9 mouse cellular contexts compared by ENCODE assay signal in the genomic region with DNA sequence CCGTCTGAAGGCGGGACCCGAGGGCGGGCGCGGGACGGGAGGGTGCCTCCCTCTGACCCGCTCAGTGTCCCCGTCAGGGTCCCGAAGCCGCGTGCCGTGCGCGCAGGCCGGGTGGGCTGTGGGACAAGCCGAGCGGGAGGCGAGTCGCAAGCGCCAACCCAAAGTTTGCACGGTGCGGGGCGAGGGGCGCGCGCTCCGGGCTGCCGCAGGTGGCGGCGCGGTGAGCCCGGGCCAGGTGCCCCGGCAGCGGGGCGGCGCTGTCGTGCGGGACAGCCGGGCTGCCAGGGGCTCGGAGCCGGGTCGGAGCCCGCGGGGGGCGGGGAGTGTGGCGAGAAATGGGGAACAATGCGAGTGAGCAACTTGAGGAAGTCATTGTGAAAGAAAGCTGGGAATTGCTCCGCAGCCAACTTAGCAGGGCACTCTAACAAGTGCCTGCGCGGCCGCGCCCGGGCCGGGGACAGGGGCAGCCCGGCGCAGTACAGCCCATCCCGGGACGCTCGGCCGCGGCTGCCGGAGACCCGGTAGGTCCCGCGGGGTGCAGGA. TPM values are rescaled to one million over a fixed set of nuclear protein-coding genes. Genes with fewer than 3 reads are reported as not detected.
DNase-seq lines count a peak whose midpoint lies in the region; ATAC-seq and TF ChIP-seq lines count a peak whose summit lies in the region.
"Had no signal": no experiment of that assay in that cellular context is flagged by ENCODE, and none has a peak within 500 bp of the region (broad histone marks: within the 10 kb centered on the region; RNA-seq: fewer than 3 reads in every experiment).

No protein-coding gene starts in this region.

- no peak for TF ChIP-seq CTCF in lung, adult 2 months (IDR thresholded peaks at IDR 0.05; ENCODE audit: insufficient read depth, low read length)
- TF ChIP-seq CTCF in testis, adult 2 months (IDR thresholded peaks at IDR 0.05; ENCODE audit: control insufficient read depth, insufficient read depth, insufficient replicate concordance, low read depth, low read length) = no peak

- peak; percentile 59 for DNase-seq in forebrain, embryonic 10.5 days (ENCODE audit: extremely low spot score, low spot score)
- DNase-seq in kidney, postnatal 10 days = peak; percentile 58
- DNase-seq in lung, adult 2 months = peak; percentile 68

- peaks cover 10% of the 10 kb centered on the region for H3K36me3 ChIP-seq in erythroblast, embryonic 14.5 days (ENCODE audit: control insufficient read depth)
- no peaks in the 10 kb centered on the region for H3K36me3 ChIP-seq in forebrain, embryonic 10.5 days (replicated peaks)
- no peaks in the 10 kb centered on the region for H3K36me3 ChIP-seq in heart, embryonic 14.5 days (ENCODE audit: control insufficient read depth, insufficient read depth, low read length)
- no peaks in the 10 kb centered on the region for H3K36me3 ChIP-seq in neural tube, embryonic 13.5 days
- no peaks in the 10 kb centered on the region for H3K36me3 ChIP-seq in testis, adult 2 months (ENCODE audit: control insufficient read depth, insufficient read depth, low read length)

- ATAC-seq in erythroblast, adult 5-6 weeks (replicated peaks; ENCODE audit: low FRiP score, poor library complexity, severe bottlenecking) = no peak
- peak; percentile 71 for ATAC-seq in heart, embryonic 14.5 days (ENCODE audit: insufficient number of reproducible peaks, insufficient read depth, low FRiP score, low read depth)
- ATAC-seq in neural tube, embryonic 13.5 days (ENCODE audit: low read depth) = peak; percentile 78

- peak overlapping the region; percentile 85 for H3K27ac ChIP-seq in forebrain, embryonic 10.5 days
- H3K27ac ChIP-seq in heart, embryonic 14.5 days (replicated peaks in 1 of 2; ENCODE audit: control insufficient read depth in 1 of 2, insufficient read depth in 1 of 2, low read depth in 2 of 2, low read length in 2 of 2) = no peak overlapping the region
- H3K27ac ChIP-seq in neural tube, embryonic 13.5 days (replicated peaks) = no peak overlapping the region
- no peak overlapping the region for H3K27ac ChIP-seq in testis, adult 2 months (ENCODE audit: control insufficient read depth, insufficient read depth, low read depth, low read length)

- H3K4me1 ChIP-seq in erythroblast, embryonic 14.5 days (ENCODE audit: control insufficient read depth) = peaks cover 57% of the 10 kb centered on the region
- peaks cover 21% of the 10 kb centered on the region for H3K4me1 ChIP-seq in forebrain, embryonic 10.5 days
- H3K4me1 ChIP-seq in heart, embryonic 14.5 days (ENCODE audit: control insufficient read depth in 2 of 2, insufficient read depth in 2 of 2, low read length in 2 of 2) = peaks cover 0 to 2% of the 10 kb centered on the region in 2 experiments; a peak in 1 of 4 replicates
- H3K4me1 ChIP-seq in lung, adult 2 months (ENCODE audit: control insufficient read depth, insufficient read depth, low read length) = no peaks in the 10 kb centered on the region
- H3K4me1 ChIP-seq in neural tube, embryonic 13.5 days (replicated peaks) = peaks cover 20% of the 10 kb centered on the region
- peaks cover 13% of the 10 kb centered on the region for H3K4me1 ChIP-seq in testis, adult 2 months (ENCODE audit: control insufficient read depth, insufficient read depth, low read length)

- no peak for TF ChIP-seq POLR2A in lung, adult 2 months (IDR thresholded peaks at IDR 0.05; ENCODE audit: borderline replicate concordance, extremely low read depth, low read depth, low read length)
- TF ChIP-seq POLR2A in testis, adult 2 months (IDR thresholded peaks at IDR 0.05; ENCODE audit: control insufficient read depth, low read depth, low read length) = no peak

- no peaks in the 10 kb centered on the region for H3K9me3 ChIP-seq in erythroblast, embryonic 14.5 days (ENCODE audit: control insufficient read depth, low read length)
- H3K9me3 ChIP-seq in forebrain, embryonic 10.5 days = no peaks in the 10 kb centered on the region
- no peaks in the 10 kb centered on the region for H3K9me3 ChIP-seq in heart, embryonic 14.5 days (ENCODE audit: control insufficient read depth, low read length)
- H3K9me3 ChIP-seq in neural tube, embryonic 13.5 days = no peaks in the 10 kb centered on the region

- H3K4me2 ChIP-seq in heart, embryonic 14.5 days (ENCODE audit: low read length) = peak overlapping the region; percentile 99
- peak overlapping the region; percentile 98 for H3K4me2 ChIP-seq in neural tube, embryonic 13.5 days

- H3K9ac ChIP-seq in heart, embryonic 14.5 days (ENCODE audit: low read length) = peak overlapping the region; percentile 53
- H3K9ac ChIP-seq in neural tube, embryonic 13.5 days = peak overlapping the region; percentile 60

- H3K27me3 ChIP-seq in erythroblast, embryonic 14.5 days (ENCODE audit: control insufficient read depth) = peaks cover 14% of the 10 kb centered on the region
- peaks cover 74% of the 10 kb centered on the region for H3K27me3 ChIP-seq in forebrain, embryonic 10.5 days (ENCODE audit: poor library complexity, severe bottlenecking)
- peaks cover 58% of the 10 kb centered on the region for H3K27me3 ChIP-seq in heart, embryonic 14.5 days (ENCODE audit: control insufficient read depth, insufficient read depth, low read length)
- H3K27me3 ChIP-seq in neural tube, embryonic 13.5 days = peaks cover 67% of the 10 kb centered on the region
- H3K27me3 ChIP-seq in testis, adult 2 months (ENCODE audit: control insufficient read depth, insufficient read depth, low read length) = no peaks in the 10 kb centered on the region
- H3K27me3 ChIP-seq: CH12.LX had no signal

- H3K4me3 ChIP-seq in erythroblast, embryonic 14.5 days (replicated peaks) = peak overlapping the region; percentile 99
- peak overlapping the region; percentile 77 for H3K4me3 ChIP-seq in forebrain, embryonic 10.5 days
- H3K4me3 ChIP-seq in heart, embryonic 14.5 days (ENCODE audit: control insufficient read depth in 1 of 2, insufficient read depth in 1 of 2, low read depth in 1 of 2, low read length in 2 of 2) = peak overlapping the region; percentile 50 to 80
- H3K4me3 ChIP-seq in lung, adult 2 months (replicated peaks; ENCODE audit: extremely low read depth, low read depth, low read length) = peak overlapping the region; percentile 76
- peak overlapping the region; percentile 64 for H3K4me3 ChIP-seq in neural tube, embryonic 13.5 days
- H3K4me3 ChIP-seq in testis, adult 2 months (ENCODE audit: control insufficient read depth, low read depth, low read length) = peak overlapping the region; percentile 73

- WGBS in forebrain, embryonic 10.5 days = under 1% methylated on average over 65 of the region's 66 CpGs
- WGBS in heart, embryonic 14.5 days = under 1% methylated on average over 56 of the region's 66 CpGs
- under 1% methylated on average over 62 of the region's 66 CpGs for WGBS in lung, adult 2 months
- under 1% methylated on average over 64 of the region's 66 CpGs for WGBS in neural tube, embryonic 13.5 days

RNA-seq across cellular contexts. Expression of a gene that starts 1.1 kb away (rescaled TPM):
- polyA plus RNA-seq in erythroblast, embryonic 14.5 days (2012) = 6.6 and 7.2 TPM in 2 replicates
- 61.1 and 70.4 TPM in 2 replicates for total RNA-seq in erythroblast, adult 5-6 weeks (2015; ENCODE audit: low replicate concordance)
- total RNA-seq in erythroblast, adult 5-6 weeks (2017; ENCODE audit: low replicate concordance) = 27.2 and 32.0 TPM in 2 replicates
- polyA plus RNA-seq in forebrain, embryonic 10.5 days (2016; fragmentation: Nextera tagmentation; extraction: Ambion mirVana) = 3.0 and 4.2 TPM in 2 replicates
- polyA plus RNA-seq in heart, embryonic 14.5 days (2014; fragmentation: Nextera tagmentation; extraction: Ambion mirVana) = 0.69 and 1.5 TPM in 2 replicates
- polyA plus RNA-seq in lung, adult 2 months (2012; rRNA removed) = 28.0 and 39.9 TPM in 2 replicates
- 0.38 and 0.83 TPM in 2 replicates for polyA plus RNA-seq in neural tube, embryonic 13.5 days (2015; fragmentation: Nextera tagmentation; extraction: Ambion mirVana)
- 0.48 and 1.7 TPM in 2 replicates for polyA plus RNA-seq in testis, adult 2 months (2012; rRNA removed)

RNA-seq across cellular contexts. Expression of a gene that starts 58.3 kb away (rescaled TPM):
- not detected in 2 replicates for polyA plus RNA-seq in erythroblast, embryonic 14.5 days (2012)
- total RNA-seq in erythroblast, adult 5-6 weeks (2015; ENCODE audit: low replicate concordance) = not detected in 2 replicates
- not detected in 2 replicates for total RNA-seq in erythroblast, adult 5-6 weeks (2017; ENCODE audit: low replicate concordance)
- polyA plus RNA-seq in forebrain, embryonic 10.5 days (2016; fragmentation: Nextera tagmentation; extraction: Ambion mirVana) = not detected in 2 replicates
- polyA plus RNA-seq in heart, embryonic 14.5 days (2014; fragmentation: Nextera tagmentation; extraction: Ambion mirVana) = not detected in 2 replicates
- polyA plus RNA-seq in lung, adult 2 months (2012; rRNA removed) = not detected in 2 replicates
- polyA plus RNA-seq in neural tube, embryonic 13.5 days (2015; fragmentation: Nextera tagmentation; extraction: Ambion mirVana) = not detected in 2 replicates
- polyA plus RNA-seq in testis, adult 2 months (2012; rRNA removed) = 1.5 and 1.7 TPM in 2 replicates
- total RNA-seq: CH12.LX had no signal
